Mouse (Mus musculus): ENCODE results near the gene Ankrd2. TPM values are rescaled to one million over a fixed set of nuclear protein-coding genes. Genes with fewer than 3 reads are reported as not detected.

Gene Ankrd2
- polyA plus RNA-seq, 2 experiments, result 0.08 TPM; not detected in 1

GRCm38 (mm10) chr19:42072802-42073201, 37.0 kb downstream of the Ankrd2 start:
- Histone ChIP-seq H3K4me2 (ENCODE audit: low read depth) (no peak overlapping the region), H3K27me3 (ENCODE audit: control insufficient read depth, insufficient read depth, low read length) (no peaks in the 10 kb centered on the region), H3K9me3 (ENCODE audit: control insufficient read depth, low read length) (no peaks in the 10 kb centered on the region), H3K27ac (no peak overlapping the region; the same call in 1 of the 2 replicates), H3K36me3 (replicated peaks; ENCODE audit: control insufficient read depth, insufficient read depth, low read depth) (no peaks in the 10 kb centered on the region), H3K9ac (replicated peaks) (no peak overlapping the region), H3K4me1 (replicated peaks; ENCODE audit: control insufficient read depth in 2 of 2, insufficient read depth in 2 of 2, low read length in 1 of 2) (peaks cover 0 to 6% of the 10 kb centered on the region in 2 experiments; a peak in 2 of 4 replicates), H3K4me3 (ENCODE audit: insufficient read depth in 1 of 2, low read depth in 2 of 2, low read length in 2 of 2) (no peak overlapping the region)
- TF ChIP-seq EP300 (IDR thresholded peaks at IDR 0.05; ENCODE audit: low read depth), result no peak
- TF ChIP-seq CTCF (IDR thresholded peaks at IDR 0.05; ENCODE audit: low read depth), result peak; percentile 43
- ATAC-seq (ENCODE audit: insufficient read depth), result 0 out of 2 replicates have a peak, but pooled peaks have one; percentile 31
- WGBS (ENCODE audit: insufficient replicate concordance), result 60% methylated on average over 7 of the region's 7 CpGs
- no peak for DNase-seq (ENCODE audit: low read depth in 3 of 3, low spot score in 3 of 3)

DNA sequence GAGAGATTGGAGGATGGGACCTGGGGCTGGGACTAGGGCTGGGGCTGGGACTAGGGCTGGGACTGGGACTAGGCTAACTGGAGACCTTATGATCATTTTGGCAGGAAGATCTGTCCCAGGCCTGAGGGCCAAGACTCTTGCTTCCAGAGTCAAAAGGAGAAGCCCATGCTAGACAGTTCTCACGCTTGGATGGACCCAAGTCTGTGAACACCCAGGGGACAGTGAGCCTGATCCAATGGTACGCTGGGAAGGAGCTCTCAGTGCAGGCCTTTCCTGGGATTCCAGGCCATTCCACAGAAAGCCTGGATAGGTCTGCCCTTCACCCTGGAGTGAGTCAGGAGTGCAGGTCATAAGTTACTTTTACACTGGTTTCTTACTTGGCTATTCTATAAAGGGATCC, 39.3 kb downstream of the Ankrd2 start:
- no peak for TF ChIP-seq CTCF (IDR thresholded peaks at IDR 0.05; ENCODE audit: low read depth)
- no peak for TF ChIP-seq EP300 (IDR thresholded peaks at IDR 0.05; ENCODE audit: low read depth)
- DNase-seq (ENCODE audit: low read depth in 3 of 3, low spot score in 3 of 3) (no peak), ATAC-seq (ENCODE audit: insufficient read depth) (no peak)
- Histone ChIP-seq H3K4me1 (replicated peaks; ENCODE audit: control insufficient read depth in 2 of 2, insufficient read depth in 2 of 2, low read length in 1 of 2) (peaks cover 0 to 15% of the 10 kb centered on the region in 2 experiments; a peak in 3 of 4 replicates), H3K27me3 (ENCODE audit: control insufficient read depth, insufficient read depth, low read length) (no peaks in the 10 kb centered on the region), H3K4me2 (ENCODE audit: low read depth) (no peak overlapping the region), H3K27ac (no peak overlapping the region), H3K36me3 (replicated peaks; ENCODE audit: control insufficient read depth, insufficient read depth, low read depth) (no peaks in the 10 kb centered on the region), H3K4me3 (ENCODE audit: insufficient read depth in 1 of 2, low read depth in 2 of 2, low read length in 2 of 2) (no peak overlapping the region), H3K9ac (replicated peaks) (no peak overlapping the region), H3K9me3 (ENCODE audit: control insufficient read depth, low read length) (no peaks in the 10 kb centered on the region)
- WGBS (ENCODE audit: insufficient replicate concordance), result 67% methylated on average over 2 of the region's 2 CpGs

GRCm38 (mm10) chr19:42075992-42076391, 40.2 kb downstream of the Ankrd2 start:
- Histone ChIP-seq H3K4me3 (ENCODE audit: insufficient read depth in 1 of 2, low read depth in 2 of 2, low read length in 2 of 2) (no peak overlapping the region), H3K36me3 (replicated peaks; ENCODE audit: control insufficient read depth, insufficient read depth, low read depth) (no peaks in the 10 kb centered on the region), H3K27me3 (ENCODE audit: control insufficient read depth, insufficient read depth, low read length) (no peaks in the 10 kb centered on the region), H3K9ac (replicated peaks) (no peak overlapping the region), H3K4me2 (ENCODE audit: low read depth) (no peak overlapping the region), H3K9me3 (ENCODE audit: control insufficient read depth, low read length) (no peaks in the 10 kb centered on the region), H3K4me1 (replicated peaks; ENCODE audit: control insufficient read depth in 2 of 2, insufficient read depth in 2 of 2, low read length in 1 of 2) (peaks cover 0 to 15% of the 10 kb centered on the region in 2 experiments; a peak in 3 of 4 replicates), H3K27ac (no peak overlapping the region)
- 84% methylated on average over 16 of the region's 16 CpGs for WGBS (ENCODE audit: insufficient replicate concordance)
- TF ChIP-seq EP300 (IDR thresholded peaks at IDR 0.05; ENCODE audit: low read depth) (no peak), CTCF (IDR thresholded peaks at IDR 0.05; ENCODE audit: low read depth) (no peak)
- ATAC-seq (ENCODE audit: insufficient read depth) (no peak), DNase-seq (ENCODE audit: low read depth in 3 of 3, low spot score in 3 of 3) (no peak)

GRCm38 (mm10) chr19:42078566-42078965, 42.8 kb downstream of the Ankrd2 start:
- 78% methylated on average over 8 of the region's 8 CpGs for WGBS (ENCODE audit: insufficient replicate concordance)
- TF ChIP-seq EP300 (IDR thresholded peaks at IDR 0.05; ENCODE audit: low read depth) (no peak), CTCF (IDR thresholded peaks at IDR 0.05; ENCODE audit: low read depth) (no peak)
- H3K9me3 ChIP-seq (ENCODE audit: control insufficient read depth, low read length), result no peaks in the 10 kb centered on the region
- DNase-seq (ENCODE audit: low read depth in 3 of 3, low spot score in 3 of 3) (no peak), ATAC-seq (ENCODE audit: insufficient read depth) (no peak)
- no peaks in the 10 kb centered on the region for H3K27me3 ChIP-seq (ENCODE audit: control insufficient read depth, insufficient read depth, low read length)
- no peak overlapping the region for H3K27ac ChIP-seq
- no peak overlapping the region for H3K9ac ChIP-seq (replicated peaks)
- H3K4me1 ChIP-seq (replicated peaks; ENCODE audit: control insufficient read depth in 2 of 2, insufficient read depth in 2 of 2, low read length in 1 of 2), result peaks cover 0 to 9% of the 10 kb centered on the region in 2 experiments; a peak in 3 of 4 replicates
- H3K4me2 ChIP-seq (ENCODE audit: low read depth), result no peak overlapping the region
- H3K36me3 ChIP-seq (replicated peaks; ENCODE audit: control insufficient read depth, insufficient read depth, low read depth), result no peaks in the 10 kb centered on the region
- H3K4me3 ChIP-seq (ENCODE audit: insufficient read depth in 1 of 2, low read depth in 2 of 2, low read length in 2 of 2), result no peak overlapping the region

DNA sequence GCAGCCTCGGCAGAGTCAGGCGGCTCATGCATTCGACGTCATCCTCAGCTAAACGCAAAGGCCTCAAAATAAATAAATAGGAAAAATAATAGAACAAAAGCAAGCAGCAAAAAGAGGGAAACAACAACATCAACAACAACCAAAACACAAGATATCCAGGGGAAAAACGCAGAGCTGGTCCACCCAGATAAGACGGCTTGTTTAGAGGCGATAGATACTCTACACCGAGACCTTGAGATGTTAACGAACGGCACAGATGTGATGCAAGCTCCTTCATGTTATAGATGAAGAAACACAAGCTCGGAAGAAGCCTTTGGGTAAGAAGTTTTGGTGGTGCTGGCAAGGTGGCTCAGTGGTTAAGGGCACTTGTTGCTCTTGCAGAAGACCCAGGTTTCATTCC, 43.2 kb downstream of the Ankrd2 start:
- ATAC-seq (ENCODE audit: insufficient read depth) (no peak), DNase-seq (ENCODE audit: low read depth in 3 of 3, low spot score in 3 of 3) (peak in 1 of 3 experiments; percentile 26)
- Histone ChIP-seq H3K4me3 (ENCODE audit: insufficient read depth in 1 of 2, low read depth in 2 of 2, low read length in 2 of 2) (no peak overlapping the region), H3K36me3 (replicated peaks; ENCODE audit: control insufficient read depth, insufficient read depth, low read depth) (no peaks in the 10 kb centered on the region), H3K9ac (replicated peaks) (no peak overlapping the region), H3K9me3 (ENCODE audit: control insufficient read depth, low read length) (no peaks in the 10 kb centered on the region), H3K27ac (no peak overlapping the region), H3K27me3 (ENCODE audit: control insufficient read depth, insufficient read depth, low read length) (no peaks in the 10 kb centered on the region), H3K4me1 (replicated peaks; ENCODE audit: control insufficient read depth in 2 of 2, insufficient read depth in 2 of 2, low read length in 1 of 2) (peaks cover 0 to 9% of the 10 kb centered on the region in 2 experiments; a peak in 3 of 4 replicates), H3K4me2 (ENCODE audit: low read depth) (no peak overlapping the region)
- WGBS (ENCODE audit: insufficient replicate concordance), result 52% methylated on average over 12 of the region's 12 CpGs
- TF ChIP-seq EP300 (IDR thresholded peaks at IDR 0.05; ENCODE audit: low read depth) (peak; percentile 65), CTCF (IDR thresholded peaks at IDR 0.05; ENCODE audit: low read depth) (no peak)
